Mouse (Mus musculus) neural tube, embryonic 12.5 days (tissue): ENCODE data around the gene Parp11. TPM values are rescaled to one million over a fixed set of nuclear protein-coding genes. Genes with fewer than 3 reads are reported as not detected.
"Not testable (repeated sequence)": the region's sequence is repeated elsewhere in the genome, so short reads cannot be mapped to it uniquely, and the experiment has no call there.

Experiments
- ATAC-seq: fragments of 200-750 bp; cut with Nextera tagmentation; 2 replicates; pipeline ENCODE4 v1.8.0; 2017; ENCODE audit warnings: low read depth, mild to moderate bottlenecking, moderate TSS enrichment, moderate library complexity; ENCODE audit not compliant: low FRiP score
- H3K27ac ChIP-seq: fragments of 300-500 bp; sonication (generic); 2 replicates; pipeline ENCODE4 v1.5.1; 2016
- H3K27me3 ChIP-seq: fragments of 300-500 bp; sonication (generic); replicated peaks from 2 replicates; pipeline ENCODE4 v1.6.1; 2016; ENCODE audit warnings: mild to moderate bottlenecking
- H3K36me3 ChIP-seq: fragments of 300-500 bp; sonication (generic); 2 replicates; pipeline ENCODE4 v1.6.1; 2016; ENCODE audit warnings: mild to moderate bottlenecking
- H3K4me1 ChIP-seq: fragments of 300-500 bp; sonication (generic); 2 replicates; pipeline ENCODE4 v1.6.1; 2016
- H3K4me2 ChIP-seq: fragments of 300-500 bp; sonication (generic); replicated peaks from 2 replicates; pipeline ENCODE4 v1.6.1; 2016; ENCODE audit warnings: mild to moderate bottlenecking
- H3K4me3 ChIP-seq: fragments of 300-500 bp; sonication (generic); 2 replicates; pipeline ENCODE4 v1.5.1; 2016
- H3K9ac ChIP-seq: fragments of 300-500 bp; sonication (generic); 2 replicates; pipeline ENCODE4 v1.6.1; 2016; ENCODE audit warnings: mild to moderate bottlenecking
- H3K9me3 ChIP-seq: fragments of 300-500 bp; sonication (generic); 2 replicates; pipeline ENCODE4 v1.6.1; 2016; ENCODE audit warnings: mild to moderate bottlenecking
- WGBS: fragments of 180-500 bp; shearing (Covaris S2); methylation state at CpG from one replicate; pipeline ENCODE4 v1.1.7; 2016; 5-methylcytosine and 5-hydroxymethylcytosine counted together
- polyA plus RNA-seq: library from polyadenylated mRNA; unstranded; fragments of >200 nt; fragmentation: Nextera tagmentation; extraction: Ambion mirVana; gene quantifications from 2 replicates; pipeline ENCODE4 v1.2.1, GENCODE M21; 2016

Gene Parp11
- polyA plus RNA-seq, 1 experiment from 2014 or later, result 60.5 TPM

GRCm38 (mm10) chr6:127513776-127514175 is 67.1 kb downstream of the Parp11 start:
- 95% methylated on average over 7 of the region's 12 CpGs for WGBS
- H3K9ac ChIP-seq, H3K4me1 ChIP-seq, H3K27ac ChIP-seq, ATAC-seq, H3K4me2 ChIP-seq, H3K27me3 ChIP-seq, H3K9me3 ChIP-seq, H3K4me3 ChIP-seq, H3K36me3 ChIP-seq: not testable (repeated sequence)

- ATAC-seq, result no peak
- no peaks in the 10 kb centered on the region for H3K9me3 ChIP-seq
- H3K4me2 ChIP-seq, result no peak overlapping the region
- WGBS, result 74% methylated on average over 8 of the region's 8 CpGs
- no peaks in the 10 kb centered on the region for H3K27me3 ChIP-seq
- H3K36me3 ChIP-seq, result no peaks in the 10 kb centered on the region
- H3K9ac ChIP-seq, result no peak overlapping the region
- no peak overlapping the region for H3K27ac ChIP-seq
- H3K4me1 ChIP-seq, result no peaks in the 10 kb centered on the region
- no peak overlapping the region for H3K4me3 ChIP-seq
Observed at GRCm38 (mm10) chr6:127521176-127521575, 74.5 kb downstream of the Parp11 start.

DNA sequence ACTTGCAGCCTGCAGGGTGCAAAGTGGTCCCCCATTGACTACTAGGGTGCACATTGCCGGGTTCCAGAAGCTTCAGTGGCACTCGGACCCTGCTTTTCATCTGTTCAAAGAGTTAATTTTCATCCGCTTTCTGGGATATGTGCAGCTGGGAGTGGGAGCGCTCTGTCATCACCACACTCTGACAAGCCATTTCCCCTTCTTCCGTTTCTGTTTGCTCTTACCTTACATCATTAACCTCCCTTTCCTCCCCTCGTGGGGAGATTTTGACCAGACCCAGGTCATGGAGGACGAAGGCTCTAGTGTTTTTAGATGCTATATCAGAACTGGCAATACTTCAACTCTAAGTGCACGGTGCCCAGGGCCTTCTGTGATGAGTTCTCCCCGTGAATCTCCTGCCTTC is 75.7 kb downstream of the Parp11 start:
- 79% methylated on average over 9 of the region's 9 CpGs for WGBS
- Histone ChIP-seq H3K4me2 (no peak overlapping the region), H3K4me3 (no peak overlapping the region), H3K9me3 (no peaks in the 10 kb centered on the region), H3K4me1 (no peaks in the 10 kb centered on the region), H3K36me3 (no peaks in the 10 kb centered on the region), H3K27me3 (no peaks in the 10 kb centered on the region), H3K27ac (no peak overlapping the region), H3K9ac (no peak overlapping the region)
- ATAC-seq, result no peak

DNA sequence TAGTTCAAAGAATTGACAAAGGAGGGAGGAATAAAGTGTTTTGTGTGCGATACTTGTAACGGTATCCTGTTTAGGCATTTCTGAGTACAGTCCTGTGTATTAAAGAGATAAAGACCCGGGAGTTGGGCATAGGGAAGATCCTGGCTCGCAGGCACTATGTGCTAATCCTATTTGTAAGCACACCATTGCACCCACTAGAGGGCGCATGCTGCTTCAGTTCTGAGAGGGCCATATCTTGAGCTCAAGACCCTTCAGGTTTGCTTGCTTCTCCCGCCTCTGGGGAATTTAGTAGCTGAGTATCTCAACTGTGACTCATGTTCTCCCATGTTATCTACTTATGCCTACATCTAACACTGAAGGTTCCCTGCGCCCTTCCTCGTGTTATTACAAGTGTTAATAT is 77.8 kb downstream of the Parp11 start:
- Histone ChIP-seq H3K4me1 (no peaks in the 10 kb centered on the region), H3K36me3 (no peaks in the 10 kb centered on the region), H3K4me3 (no peak overlapping the region), H3K9me3 (no peaks in the 10 kb centered on the region), H3K27me3 (no peaks in the 10 kb centered on the region), H3K4me2 (no peak overlapping the region), H3K9ac (no peak overlapping the region), H3K27ac (no peak overlapping the region)
- ATAC-seq, result no peak
- WGBS, result 34% methylated on average over 8 of the region's 8 CpGs

DNA sequence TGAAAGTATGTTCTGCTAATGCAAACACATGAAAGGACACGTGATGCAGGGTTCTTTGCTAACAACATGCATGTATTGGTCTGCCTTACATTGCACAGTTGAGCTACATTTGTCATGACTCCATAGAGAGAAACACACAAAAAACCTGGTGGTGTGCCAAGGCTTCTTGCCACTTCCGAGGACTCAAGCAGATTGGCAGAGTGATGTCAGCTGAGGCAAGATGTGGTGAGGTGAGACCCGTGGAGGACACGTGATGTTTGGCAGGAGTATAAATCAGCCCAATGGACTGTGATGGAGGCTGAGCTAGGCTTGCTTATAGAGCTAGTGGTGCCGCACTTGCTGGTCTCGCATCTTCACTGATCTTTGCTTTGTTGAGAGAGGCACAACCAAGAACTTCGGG is 82.0 kb downstream of the Parp11 start:
- no peak for ATAC-seq

GRCm38 (mm10) chr6:127529451-127529850 is 82.8 kb downstream of the Parp11 start:
- Histone ChIP-seq H3K4me3 (no peak overlapping the region), H3K9me3 (no peaks in the 10 kb centered on the region), H3K27me3 (no peaks in the 10 kb centered on the region), H3K4me2 (no peak overlapping the region), H3K27ac (no peak overlapping the region), H3K4me1 (no peaks in the 10 kb centered on the region), H3K36me3 (no peaks in the 10 kb centered on the region), H3K9ac (no peak overlapping the region)
- WGBS, result 85% methylated on average over 2 of the region's 2 CpGs
- no peak for ATAC-seq

More for the DNA sequence above, 82.0 kb downstream of the Parp11 start:
- H3K36me3 ChIP-seq, result no peaks in the 10 kb centered on the region
- no peak overlapping the region for H3K9ac ChIP-seq
- H3K4me1 ChIP-seq, result no peaks in the 10 kb centered on the region
- H3K4me3 ChIP-seq, result no peak overlapping the region
- H3K27ac ChIP-seq, result no peak overlapping the region
- WGBS, result 81% methylated on average over 7 of the region's 7 CpGs
- H3K27me3 ChIP-seq, result no peaks in the 10 kb centered on the region
- H3K9me3 ChIP-seq, result no peaks in the 10 kb centered on the region
- no peak overlapping the region for H3K4me2 ChIP-seq

DNA sequence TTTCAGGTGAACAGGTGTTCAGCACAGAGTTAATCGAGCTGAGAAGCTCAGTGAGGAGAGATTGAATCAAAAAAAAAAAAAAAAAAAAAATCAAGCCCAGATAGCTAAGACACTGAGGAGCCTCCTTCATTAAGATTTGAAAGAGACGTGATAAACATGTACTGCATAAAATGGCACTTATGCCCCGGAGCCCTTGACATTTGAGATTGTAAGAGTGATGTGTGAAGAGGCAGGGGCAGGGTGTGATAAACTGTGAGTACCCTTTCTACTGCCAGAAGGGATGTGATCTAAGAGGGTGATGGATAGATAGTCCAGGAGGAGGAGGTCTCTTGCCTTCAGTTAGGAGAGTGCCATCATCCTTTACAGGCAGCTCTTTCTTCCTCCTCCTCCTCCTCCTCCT is 83.6 kb downstream of the Parp11 start:
- no peaks in the 10 kb centered on the region for H3K4me1 ChIP-seq
- ATAC-seq, result no peak
- H3K4me2 ChIP-seq, result no peak overlapping the region
- no peak overlapping the region for H3K27ac ChIP-seq
- no peaks in the 10 kb centered on the region for H3K9me3 ChIP-seq
- H3K9ac ChIP-seq, result no peak overlapping the region
- 72% methylated on average over 3 of the region's 3 CpGs for WGBS
- no peaks in the 10 kb centered on the region for H3K36me3 ChIP-seq
- no peaks in the 10 kb centered on the region for H3K27me3 ChIP-seq
- H3K4me3 ChIP-seq, result no peak overlapping the region

- 53% methylated on average over 3 of the region's 3 CpGs for WGBS
- Histone ChIP-seq H3K4me3 (no peak overlapping the region), H3K36me3 (no peaks in the 10 kb centered on the region), H3K9me3 (no peaks in the 10 kb centered on the region), H3K4me2 (no peak overlapping the region), H3K4me1 (no peaks in the 10 kb centered on the region), H3K27me3 (no peaks in the 10 kb centered on the region), H3K27ac (no peak overlapping the region), H3K9ac (no peak overlapping the region)
- no peak for ATAC-seq
Observed at GRCm38 (mm10) chr6:127531412-127532205, 85.0 kb downstream of the Parp11 start.

GRCm38 (mm10) chr6:127532304-127532703 is 85.7 kb downstream of the Parp11 start:
- H3K4me2 ChIP-seq, result no peak overlapping the region
- H3K4me3 ChIP-seq, result no peak overlapping the region
- H3K27ac ChIP-seq, result no peak overlapping the region
- H3K36me3 ChIP-seq, result no peaks in the 10 kb centered on the region
- H3K9me3 ChIP-seq, result no peaks in the 10 kb centered on the region
- H3K4me1 ChIP-seq, result no peaks in the 10 kb centered on the region
- H3K9ac ChIP-seq, result no peak overlapping the region
- no peaks in the 10 kb centered on the region for H3K27me3 ChIP-seq
- ATAC-seq, result no peak
- WGBS, result 78% methylated on average over 5 of the region's 5 CpGs

- H3K27me3 ChIP-seq, result no peaks in the 10 kb centered on the region
- H3K4me3 ChIP-seq, result no peak overlapping the region
- H3K9ac ChIP-seq, result no peak overlapping the region
- 86% methylated on average over 5 of the region's 5 CpGs for WGBS
- no peaks in the 10 kb centered on the region for H3K9me3 ChIP-seq
- no peak overlapping the region for H3K27ac ChIP-seq
- no peaks in the 10 kb centered on the region for H3K36me3 ChIP-seq
- H3K4me2 ChIP-seq, result no peak overlapping the region
- no peak for ATAC-seq
- no peaks in the 10 kb centered on the region for H3K4me1 ChIP-seq
Observed at GRCm38 (mm10) chr6:127533766-127534165, 87.1 kb downstream of the Parp11 start.

DNA sequence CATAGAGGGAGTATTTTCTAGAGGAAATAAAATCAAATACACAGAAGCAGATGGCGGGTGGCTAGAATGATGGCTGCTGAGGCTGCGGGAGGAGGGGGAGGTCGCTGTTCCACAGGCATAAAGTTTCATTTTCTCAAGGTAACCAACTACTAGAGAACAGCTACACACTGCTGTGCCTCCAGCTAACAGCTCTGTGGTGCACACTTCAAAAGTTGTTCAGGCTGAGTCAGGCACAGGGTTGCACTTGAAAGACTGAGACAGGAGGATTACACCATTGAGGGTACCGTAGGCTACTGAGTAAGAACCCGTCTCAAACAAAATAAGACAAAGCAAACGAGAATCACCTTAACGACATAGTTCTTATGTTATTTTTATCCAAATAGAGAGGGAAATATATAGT is 90.4 kb downstream of the Parp11 start:
- Histone ChIP-seq H3K4me2 (no peak overlapping the region), H3K36me3 (no peaks in the 10 kb centered on the region), H3K27ac (no peak overlapping the region), H3K4me3 (no peak overlapping the region), H3K9me3 (no peaks in the 10 kb centered on the region), H3K27me3 (no peaks in the 10 kb centered on the region), H3K9ac (no peak overlapping the region), H3K4me1 (no peaks in the 10 kb centered on the region)
- no peak for ATAC-seq
- WGBS, result 77% methylated on average over 7 of the region's 7 CpGs

DNA sequence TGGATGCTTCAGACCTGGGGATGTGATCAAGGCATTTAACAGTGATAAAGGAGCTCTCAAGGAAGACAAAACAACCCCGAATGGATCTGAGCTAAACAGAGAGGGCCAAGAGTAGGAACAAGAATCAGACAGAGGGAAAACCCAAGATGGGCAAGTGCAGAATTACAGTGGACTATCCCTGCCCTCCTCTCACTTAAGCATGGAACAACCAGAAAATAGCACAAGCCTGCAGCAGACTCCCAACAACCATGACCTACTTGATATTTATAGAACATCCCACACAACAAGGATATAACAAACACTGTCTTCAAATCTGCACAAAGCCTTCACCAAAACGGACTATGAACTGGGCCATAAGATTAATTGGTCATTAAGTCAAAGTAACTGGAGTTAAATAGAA is 91.5 kb downstream of the Parp11 start:
- Histone ChIP-seq H3K27me3 (no peaks in the 10 kb centered on the region), H3K36me3 (no peaks in the 10 kb centered on the region), H3K4me2 (no peak overlapping the region), H3K4me3 (no peak overlapping the region), H3K27ac (no peak overlapping the region), H3K9ac (no peak overlapping the region), H3K9me3 (no peaks in the 10 kb centered on the region), H3K4me1 (no peaks in the 10 kb centered on the region)
- 68% methylated on average over 2 of the region's 2 CpGs for WGBS
- no peak for ATAC-seq

- Histone ChIP-seq H3K4me3 (no peak overlapping the region), H3K27ac (no peak overlapping the region), H3K4me1 (no peaks in the 10 kb centered on the region), H3K36me3 (no peaks in the 10 kb centered on the region), H3K9me3 (no peaks in the 10 kb centered on the region), H3K9ac (no peak overlapping the region), H3K4me2 (no peak overlapping the region), H3K27me3 (no peaks in the 10 kb centered on the region)
- WGBS, result 91% methylated on average over 4 of the region's 4 CpGs
- no peak for ATAC-seq
Observed at GRCm38 (mm10) chr6:127539226-127539625, 92.6 kb downstream of the Parp11 start.
